Mouse (Mus musculus): Measurements from ENCODE around the gene Tmem128.
A peak's percentile ranks its signal among the peaks of the same experiment; 100 is the strongest.

GRCm38 (mm10) chr5:38255195-38255594 is 4.8 kb upstream of the Tmem128 start:
- TF ChIP-seq CTCF (IDR thresholded peaks at IDR 0.05; ENCODE audit: low read depth) (peak; percentile 29; the same call in 1 of the 2 replicates), EP300 (IDR thresholded peaks at IDR 0.05; ENCODE audit: low read depth) (no peak)

All from heart, postnatal 0 days (tissue).